Mouse (Mus musculus): ENCODE data around the gene Foxn3. TPM values are rescaled to one million over a fixed set of nuclear protein-coding genes. Genes with fewer than 3 reads are reported as not detected.

The Foxn3 gene
- polyA plus RNA-seq, 1 experiment, result 35.7 TPM

DNA sequence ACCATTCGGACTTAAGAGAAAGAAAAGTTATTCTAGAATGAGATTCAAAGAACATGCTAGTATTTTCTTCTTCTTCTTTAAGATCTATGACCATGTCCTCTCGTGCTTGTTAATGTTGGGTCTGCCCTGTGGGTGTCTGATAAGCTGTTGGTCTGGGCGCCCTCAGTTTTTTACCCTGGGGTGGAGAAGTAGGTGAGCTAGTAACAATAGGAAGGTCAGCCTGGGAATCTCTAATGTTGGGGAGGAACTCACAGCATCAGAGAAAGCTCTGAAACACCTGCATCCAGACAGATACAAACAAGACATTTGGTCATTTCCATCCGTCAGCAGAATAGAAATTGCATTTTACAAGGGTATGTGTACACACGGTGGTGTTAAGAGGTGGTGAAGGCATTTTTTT is 343.6 kb downstream of the Foxn3 start:
- DNase-seq (ENCODE audit: low read depth), result no peak
- TF ChIP-seq POLR2A (IDR thresholded peaks at IDR 0.05; ENCODE audit: borderline replicate concordance, extremely low read depth, insufficient read depth, insufficient read length, poor library complexity, severe bottlenecking), result no peak

DNA sequence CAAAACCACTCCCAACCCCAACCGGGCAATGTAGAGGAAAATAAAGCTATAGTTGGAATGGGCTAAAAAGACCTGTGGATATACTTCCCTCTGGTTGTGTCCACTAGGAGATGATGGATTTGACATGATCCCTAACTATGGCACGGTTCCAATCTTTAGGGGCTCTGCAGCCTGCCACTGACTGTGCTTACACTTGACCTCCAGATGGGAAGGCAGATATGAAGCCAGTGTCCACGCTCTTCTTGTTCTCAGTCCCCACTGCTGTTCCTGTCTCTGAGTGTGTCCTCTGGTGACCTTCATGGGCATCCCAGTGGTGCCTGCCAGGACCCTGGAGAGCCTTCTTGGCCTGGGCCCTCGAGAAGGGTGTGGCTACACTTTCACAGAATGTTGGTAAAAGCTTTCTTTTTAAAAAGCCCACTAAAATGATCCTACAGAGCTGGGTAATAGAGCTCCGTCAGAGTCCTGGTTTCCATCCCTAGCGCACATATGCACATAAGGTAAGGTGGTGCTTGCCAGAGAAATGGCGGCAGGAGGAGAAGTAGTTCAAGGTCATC is 346.2 kb downstream of the Foxn3 start:
- no peak for DNase-seq (ENCODE audit: low read depth)
- no peak for TF ChIP-seq POLR2A (IDR thresholded peaks at IDR 0.05; ENCODE audit: borderline replicate concordance, extremely low read depth, insufficient read depth, insufficient read length, poor library complexity, severe bottlenecking)
- no peak for TF ChIP-seq CTCF (IDR thresholded peaks at IDR 0.05; ENCODE audit: borderline replicate concordance, extremely low read depth, insufficient read depth, insufficient read length)

DNA sequence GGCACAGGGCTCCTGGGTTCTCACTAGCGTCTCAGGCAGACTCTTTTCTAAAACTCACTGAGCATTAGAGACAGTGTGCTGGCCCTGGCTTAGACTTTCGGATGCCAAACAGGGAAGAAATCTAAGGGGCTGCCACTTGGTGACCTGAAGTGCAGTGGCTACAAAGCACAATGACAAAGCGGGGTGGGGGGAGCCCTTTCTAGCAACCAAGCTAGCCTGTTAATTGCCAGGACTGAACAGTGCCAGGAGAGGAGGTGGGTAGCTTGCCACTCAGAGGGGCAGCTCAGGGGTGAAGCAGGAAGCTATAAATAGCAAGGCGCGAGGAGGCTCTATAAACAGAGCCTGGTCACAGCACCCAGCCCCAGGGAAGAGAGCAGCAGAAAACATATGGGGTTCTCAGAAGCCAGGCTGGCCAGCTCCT is 347.0 kb downstream of the Foxn3 start:
- TF ChIP-seq CTCF (IDR thresholded peaks at IDR 0.05; ENCODE audit: borderline replicate concordance, extremely low read depth, insufficient read depth, insufficient read length) (no peak), POLR2A (IDR thresholded peaks at IDR 0.05; ENCODE audit: borderline replicate concordance, extremely low read depth, insufficient read depth, insufficient read length, poor library complexity, severe bottlenecking) (no peak)
- peak; percentile 91 for DNase-seq (ENCODE audit: low read depth)

DNA sequence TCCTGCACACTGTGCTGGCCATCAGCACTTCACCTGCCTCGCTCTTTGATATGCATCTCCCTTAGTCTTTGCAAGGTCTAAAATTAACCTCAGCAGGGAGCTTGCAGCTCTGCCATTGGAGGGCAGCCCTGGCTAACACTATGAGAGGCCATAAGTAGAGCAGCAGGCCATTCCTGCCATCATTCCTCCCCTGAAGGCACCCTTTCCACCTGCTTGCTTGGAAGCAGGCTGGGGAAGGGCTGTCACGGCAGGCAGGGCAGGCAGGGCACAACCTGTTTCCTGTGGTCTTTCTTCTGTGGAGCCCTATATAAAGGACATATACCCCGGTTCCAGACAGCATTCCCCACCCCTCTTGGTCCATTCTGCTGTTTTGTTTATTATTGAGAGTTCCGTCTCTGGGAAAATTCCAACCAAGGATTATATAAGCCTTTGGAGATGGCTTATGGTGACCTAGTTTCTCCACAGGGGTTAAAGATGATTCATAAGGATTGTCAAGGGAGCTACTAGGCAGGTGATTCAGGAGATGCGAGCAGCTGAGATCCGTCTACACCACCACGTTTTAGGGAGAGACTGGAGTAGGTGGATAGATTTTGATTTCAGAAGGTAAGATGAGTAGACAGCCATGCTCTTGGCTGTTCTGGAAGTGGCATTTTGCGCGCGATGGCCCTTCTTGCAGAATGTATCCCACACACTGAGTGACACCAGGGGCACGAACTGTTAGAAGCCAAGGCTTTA is 347.7 kb downstream of the Foxn3 start:
- TF ChIP-seq CTCF (IDR thresholded peaks at IDR 0.05; ENCODE audit: borderline replicate concordance, extremely low read depth, insufficient read depth, insufficient read length), result peak; percentile 10; the same call in 1 of the 2 replicates
- TF ChIP-seq POLR2A (IDR thresholded peaks at IDR 0.05; ENCODE audit: borderline replicate concordance, extremely low read depth, insufficient read depth, insufficient read length, poor library complexity, severe bottlenecking), result no peak
- no peak for DNase-seq (ENCODE audit: low read depth)

DNA sequence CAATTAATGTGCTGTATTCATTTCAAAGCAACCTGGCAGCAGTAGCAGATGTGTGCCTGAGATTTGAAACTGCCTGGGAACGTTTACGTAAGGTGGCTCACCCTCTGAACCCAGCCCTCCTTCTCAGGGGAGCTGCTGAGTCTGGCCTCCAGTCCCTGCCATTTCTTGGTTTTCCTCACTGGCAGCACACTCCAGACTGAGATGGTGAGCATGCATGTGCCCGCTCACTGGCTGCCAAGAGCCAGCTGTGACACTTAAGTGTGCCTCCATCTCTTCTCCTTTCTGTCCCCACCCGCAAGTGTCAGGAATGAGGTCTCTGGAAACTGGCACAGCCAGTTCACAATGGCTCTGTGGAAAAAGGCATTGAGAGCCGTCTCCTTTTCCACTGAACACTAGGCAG is 349.3 kb downstream of the Foxn3 start:
- DNase-seq (ENCODE audit: low read depth), result no peak

DNA sequence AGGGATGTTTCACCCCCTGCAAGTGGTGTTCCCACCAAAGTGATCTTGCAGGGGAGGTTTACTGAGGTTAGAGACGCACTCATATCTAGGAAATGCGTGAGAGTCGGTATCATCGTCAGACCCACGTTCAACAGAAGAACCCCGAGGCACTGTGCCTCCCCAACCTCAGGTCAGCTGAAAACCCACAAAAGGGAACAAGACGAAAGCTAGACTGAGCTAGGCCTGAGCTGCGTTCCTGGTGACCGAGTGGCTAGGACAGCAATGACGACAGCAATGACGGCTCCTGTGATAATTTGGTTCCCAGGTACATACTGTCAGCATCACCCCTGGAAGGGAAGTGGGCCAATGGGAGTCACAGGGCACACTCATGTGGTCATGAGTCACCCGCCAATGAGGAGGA is 350.2 kb downstream of the Foxn3 start:
- DNase-seq (ENCODE audit: low read depth), result no peak
- no peak for TF ChIP-seq CTCF (IDR thresholded peaks at IDR 0.05; ENCODE audit: borderline replicate concordance, extremely low read depth, insufficient read depth, insufficient read length)
- TF ChIP-seq POLR2A (IDR thresholded peaks at IDR 0.05; ENCODE audit: borderline replicate concordance, extremely low read depth, insufficient read depth, insufficient read length, poor library complexity, severe bottlenecking), result no peak

More for the DNA sequence above, 349.3 kb downstream of the Foxn3 start:
- TF ChIP-seq CTCF (IDR thresholded peaks at IDR 0.05; ENCODE audit: borderline replicate concordance, extremely low read depth, insufficient read depth, insufficient read length), result no peak
- no peak for TF ChIP-seq POLR2A (IDR thresholded peaks at IDR 0.05; ENCODE audit: borderline replicate concordance, extremely low read depth, insufficient read depth, insufficient read length, poor library complexity, severe bottlenecking)

DNA sequence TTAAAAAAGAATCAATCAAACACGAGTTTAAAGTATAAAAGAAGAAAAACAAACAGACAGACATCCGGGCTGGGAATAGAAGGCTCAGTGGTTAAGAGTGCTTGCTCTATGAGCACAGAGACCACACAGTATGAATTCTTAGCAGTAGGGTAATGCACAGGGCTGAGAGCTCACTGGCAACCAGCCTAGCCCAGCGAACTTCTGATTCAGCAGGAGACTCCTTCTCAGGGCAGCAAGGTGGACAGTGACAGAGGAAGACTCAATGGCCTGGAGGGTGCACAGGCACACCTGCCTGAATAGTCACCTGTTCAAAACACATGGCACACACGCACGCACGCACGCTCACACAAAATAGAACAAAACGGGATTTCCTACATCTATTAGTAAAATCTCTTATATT is 353.6 kb downstream of the Foxn3 start:
- no peak for TF ChIP-seq CTCF (IDR thresholded peaks at IDR 0.05; ENCODE audit: borderline replicate concordance, extremely low read depth, insufficient read depth, insufficient read length)
- TF ChIP-seq POLR2A (IDR thresholded peaks at IDR 0.05; ENCODE audit: borderline replicate concordance, extremely low read depth, insufficient read depth, insufficient read length, poor library complexity, severe bottlenecking), result no peak
- DNase-seq (ENCODE audit: low read depth), result no peak

DNA sequence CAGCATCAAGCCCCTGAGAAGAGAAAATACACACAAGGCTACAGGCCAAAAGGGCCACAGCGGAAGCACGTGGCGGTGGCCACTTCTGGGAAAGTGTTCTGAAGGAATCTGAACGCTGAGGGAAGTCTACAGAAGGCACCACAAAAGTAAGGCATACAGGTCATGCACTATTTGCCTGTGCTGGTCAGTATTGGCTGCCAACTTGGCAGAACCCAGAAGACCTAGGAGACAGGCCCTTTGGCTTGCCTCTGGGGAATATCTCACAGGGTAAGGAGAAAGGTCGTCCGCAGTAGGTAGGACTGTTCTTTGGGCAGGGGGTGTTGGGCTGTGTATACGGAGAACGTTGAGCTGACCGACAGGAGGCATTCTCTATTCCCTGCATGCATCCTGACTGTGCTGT is 355.1 kb downstream of the Foxn3 start:
- no peak for DNase-seq (ENCODE audit: low read depth)
- no peak for TF ChIP-seq CTCF (IDR thresholded peaks at IDR 0.05; ENCODE audit: borderline replicate concordance, extremely low read depth, insufficient read depth, insufficient read length)
- TF ChIP-seq POLR2A (IDR thresholded peaks at IDR 0.05; ENCODE audit: borderline replicate concordance, extremely low read depth, insufficient read depth, insufficient read length, poor library complexity, severe bottlenecking), result no peak

DNA sequence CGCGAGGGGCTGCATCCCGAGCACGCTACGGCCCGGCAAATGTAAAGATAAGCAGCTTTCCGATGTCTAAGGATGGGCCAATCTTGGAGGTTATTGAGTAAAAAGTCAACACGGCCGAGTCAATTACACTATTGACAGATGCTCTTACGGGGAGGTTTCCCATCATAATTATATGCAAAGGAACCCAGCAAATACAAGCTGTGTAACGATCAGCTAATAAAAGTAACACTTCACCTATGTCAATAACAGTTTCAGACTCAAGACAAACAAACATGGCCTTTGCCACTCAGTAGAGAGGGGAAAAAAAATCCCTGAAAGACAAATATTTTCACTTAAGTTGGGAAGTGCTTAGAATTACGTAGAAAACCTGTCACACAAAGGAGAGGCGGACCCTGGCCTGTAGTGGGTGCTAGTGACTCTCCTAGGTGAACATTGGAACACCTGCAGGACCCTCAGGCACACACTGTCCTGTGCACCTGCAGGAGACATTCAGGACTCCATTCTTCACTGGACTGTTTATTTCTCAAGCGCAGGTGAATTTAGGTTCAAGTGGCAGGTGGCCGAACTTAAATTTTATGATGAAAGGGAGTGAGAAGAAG is 356.3 kb downstream of the Foxn3 start:
- TF ChIP-seq CTCF (IDR thresholded peaks at IDR 0.05; ENCODE audit: borderline replicate concordance, extremely low read depth, insufficient read depth, insufficient read length) (no peak), POLR2A (IDR thresholded peaks at IDR 0.05; ENCODE audit: borderline replicate concordance, extremely low read depth, insufficient read depth, insufficient read length, poor library complexity, severe bottlenecking) (no peak)
- DNase-seq (ENCODE audit: low read depth), result no peak

DNA sequence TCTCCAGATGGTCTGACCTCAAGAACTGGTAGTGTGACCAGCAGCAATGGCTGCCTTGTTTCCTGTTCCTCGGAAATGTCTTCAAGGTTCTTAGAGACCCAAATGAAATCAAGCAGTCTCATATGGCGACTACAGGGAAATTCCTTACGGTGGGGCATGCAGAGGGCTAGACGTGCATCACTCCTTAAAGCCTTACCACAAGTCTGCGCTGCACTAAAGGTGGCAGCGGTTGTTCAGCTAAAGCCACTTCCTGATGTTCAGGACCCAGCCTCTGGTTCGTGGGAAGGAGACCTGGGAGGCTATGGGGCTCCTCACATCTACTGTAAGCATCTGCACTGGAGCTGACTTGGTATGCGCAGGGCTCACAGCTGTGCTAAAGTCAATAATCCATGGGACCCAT is 357.6 kb downstream of the Foxn3 start:
- TF ChIP-seq CTCF (IDR thresholded peaks at IDR 0.05; ENCODE audit: borderline replicate concordance, extremely low read depth, insufficient read depth, insufficient read length) (no peak), POLR2A (IDR thresholded peaks at IDR 0.05; ENCODE audit: borderline replicate concordance, extremely low read depth, insufficient read depth, insufficient read length, poor library complexity, severe bottlenecking) (no peak)
- no peak for DNase-seq (ENCODE audit: low read depth)

DNA sequence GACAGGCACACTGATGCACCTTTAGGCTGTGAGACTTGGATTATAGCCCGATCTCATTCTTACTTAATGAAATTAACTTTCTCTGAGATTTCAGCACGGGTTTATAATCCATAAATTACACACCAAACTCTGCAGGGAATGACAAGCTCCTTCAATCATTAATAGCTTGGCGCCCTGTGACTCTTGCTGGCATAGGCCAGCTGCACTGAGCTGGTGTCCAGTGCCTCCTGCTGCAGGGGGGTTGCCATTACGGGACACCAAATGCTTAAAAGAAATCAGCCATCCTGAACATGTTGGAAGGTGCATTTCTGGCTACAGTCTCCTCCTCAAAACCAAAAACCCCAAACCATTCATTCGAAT is 364.3 kb downstream of the Foxn3 start:
- DNase-seq (ENCODE audit: low read depth), result no peak
- TF ChIP-seq POLR2A (IDR thresholded peaks at IDR 0.05; ENCODE audit: borderline replicate concordance, extremely low read depth, insufficient read depth, insufficient read length, poor library complexity, severe bottlenecking) (no peak), CTCF (IDR thresholded peaks at IDR 0.05; ENCODE audit: borderline replicate concordance, extremely low read depth, insufficient read depth, insufficient read length) (peak; percentile 31; the same call in 1 of the 2 replicates)
